Mouse (Mus musculus) ovary, postnatal 10 days (tissue): ENCODE measurements around the gene Gzf1.

Source experiments
- DNase-seq: peaks from one replicate; pipeline ENCODE4 v3.0.0; 2022; ENCODE audit warnings: low spot score

Gzf1 gene

DNA sequence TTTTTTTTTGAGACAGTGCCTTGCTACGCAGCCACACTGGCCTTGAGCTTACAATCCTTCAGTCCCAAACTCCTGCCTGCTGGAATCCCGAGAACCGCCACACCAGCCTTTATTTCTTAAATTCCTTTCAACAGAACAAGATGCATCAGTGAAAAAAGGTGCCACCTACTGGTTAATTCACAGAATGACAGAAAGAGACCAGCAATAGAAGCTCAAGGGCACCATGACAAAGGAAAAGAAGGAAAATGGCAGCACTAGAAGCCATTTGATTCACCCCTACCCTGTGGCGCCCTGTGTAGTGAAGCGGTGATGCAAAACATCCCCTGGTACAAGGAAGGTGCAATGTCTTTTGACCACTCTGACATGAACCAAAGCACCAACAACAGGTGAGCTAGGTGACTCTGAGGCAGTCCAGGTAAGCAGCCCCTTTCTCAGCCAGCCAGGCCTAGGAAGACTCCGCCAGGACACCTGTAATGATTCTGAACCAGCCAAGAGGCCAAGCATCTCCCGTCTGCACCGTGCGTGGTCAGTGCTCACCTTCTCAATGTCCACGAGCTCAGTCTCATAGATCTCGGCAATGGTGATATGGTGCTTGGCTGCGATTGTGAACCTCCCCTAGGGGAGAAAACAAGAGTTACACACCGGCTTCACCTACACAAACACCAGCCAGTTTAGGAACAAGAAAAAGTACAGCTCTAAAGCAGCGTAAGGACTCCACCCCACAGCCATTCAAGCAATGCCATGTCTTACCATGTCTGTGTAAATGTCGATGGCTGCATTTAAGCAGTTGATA lies 25.8 kb downstream of the Gzf1 start:
- no peak for DNase-seq

- DNase-seq: no peak
Observed at GRCm38 (mm10) chr2:148707202-148707530, 26.3 kb downstream of the Gzf1 start.

- no peak for DNase-seq
Observed at GRCm38 (mm10) chr2:148712326-148712725, 31.5 kb downstream of the Gzf1 start.

DNA sequence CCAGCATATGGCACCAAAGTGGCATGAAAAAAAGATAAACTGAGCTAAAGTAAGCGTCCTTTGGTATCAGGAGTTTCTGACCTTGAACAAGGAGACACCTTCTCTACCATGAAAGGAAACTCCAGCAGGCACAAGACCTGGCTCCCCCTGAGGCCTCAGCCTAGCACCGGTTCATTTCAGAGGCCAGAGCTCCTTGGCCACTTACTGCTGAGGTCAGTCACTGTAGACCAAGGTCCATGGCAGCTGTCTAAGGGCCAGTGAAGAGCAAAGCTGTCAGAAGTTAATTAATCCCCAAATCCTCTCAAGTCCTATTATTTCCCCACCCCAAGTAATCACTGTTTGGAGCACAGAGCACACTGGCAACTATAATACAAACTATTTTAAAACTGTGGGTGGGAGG lies 36.2 kb downstream of the Gzf1 start:
- DNase-seq: no peak

- DNase-seq: no peak
Observed at GRCm38 (mm10) chr2:148719271-148719995, 38.6 kb downstream of the Gzf1 start.

- DNase-seq: peak; percentile 4
Observed at GRCm38 (mm10) chr2:148731614-148732326, 50.9 kb downstream of the Gzf1 start.

DNA sequence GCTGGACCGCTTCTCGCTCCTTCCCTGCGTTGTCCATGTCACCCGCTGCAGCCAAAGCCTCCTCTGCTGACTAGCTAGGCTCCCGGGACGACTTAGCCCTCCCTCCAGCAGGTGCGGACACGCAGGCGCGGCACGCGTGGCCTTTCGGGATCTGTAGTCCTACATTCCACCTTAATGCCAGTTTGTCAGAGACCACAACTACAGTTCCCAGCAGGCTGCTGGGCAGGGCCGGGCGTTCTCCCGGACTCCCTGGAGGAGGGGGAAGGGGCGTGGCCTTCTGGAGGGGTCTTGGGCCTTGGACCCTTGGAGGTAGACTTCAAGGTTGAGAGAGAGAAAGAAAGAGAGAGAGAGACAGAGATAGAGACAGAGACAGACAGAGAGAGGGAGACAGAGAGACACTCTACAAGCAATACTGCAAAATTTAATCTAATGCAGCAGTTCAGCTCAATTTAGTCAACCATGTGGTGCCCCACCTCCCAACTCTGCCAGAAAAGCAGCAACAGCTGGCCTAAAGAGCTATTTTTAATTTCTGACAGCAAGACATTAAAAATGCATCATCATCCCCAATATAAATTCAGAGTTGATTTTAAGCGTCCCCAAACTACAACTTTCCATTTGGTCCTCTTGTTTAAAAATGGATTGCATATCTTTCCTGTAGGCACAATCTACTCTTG lies 51.6 kb downstream of the Gzf1 start, which contains the start of gene Napb:
Gene Napb (minus strand): TSS at position 141 of the 674 bp plus-strand sequence.
- peak; percentile 87 for DNase-seq
